Mouse (Mus musculus): ENCODE results near the gene Cdkn1b.

Gene Cdkn1b

DNA sequence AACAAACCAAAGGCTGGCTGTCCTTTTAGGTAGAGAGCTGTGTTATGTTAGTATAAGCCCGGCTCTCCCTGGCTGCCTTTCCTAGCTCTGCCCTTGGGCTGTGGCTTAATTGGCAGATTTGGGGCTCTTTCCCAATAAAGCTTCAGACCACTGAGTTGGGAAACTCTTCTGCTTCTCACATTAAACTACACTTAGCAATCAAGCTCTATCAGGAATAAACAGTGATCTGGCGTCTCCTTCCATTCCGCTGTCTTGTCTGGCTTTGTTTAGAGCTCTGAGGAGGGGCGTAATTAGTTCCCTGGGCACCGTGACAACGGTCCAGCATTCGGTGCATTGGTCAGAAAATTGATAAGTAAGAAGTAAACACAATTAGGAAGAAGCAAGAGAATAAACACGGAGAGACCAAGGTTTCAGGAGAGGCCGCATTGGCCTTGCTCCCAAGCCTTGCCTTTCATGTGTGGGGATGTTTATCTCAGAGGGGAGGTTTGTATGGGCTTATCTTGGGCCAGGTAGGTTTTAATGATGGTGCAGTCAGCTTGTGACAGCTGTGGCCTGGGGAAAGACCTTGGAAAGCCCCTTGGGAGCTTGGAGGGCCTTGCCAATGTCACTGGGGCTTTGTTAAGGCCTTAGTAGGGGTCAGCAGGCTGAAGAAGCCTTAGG, 41.8 kb downstream of the Cdkn1b start:
- no peak for DNase-seq (ENCODE audit: low read depth, low spot score)
- no peaks in the 10 kb centered on the region for H3K36me3 ChIP-seq (ENCODE audit: control insufficient read depth, insufficient read depth, low read length, poor library complexity, severe bottlenecking)
- no peaks in the 10 kb centered on the region for H3K27me3 ChIP-seq (ENCODE audit: control insufficient read depth, insufficient read depth, low read length, poor library complexity, severe bottlenecking)

DNA sequence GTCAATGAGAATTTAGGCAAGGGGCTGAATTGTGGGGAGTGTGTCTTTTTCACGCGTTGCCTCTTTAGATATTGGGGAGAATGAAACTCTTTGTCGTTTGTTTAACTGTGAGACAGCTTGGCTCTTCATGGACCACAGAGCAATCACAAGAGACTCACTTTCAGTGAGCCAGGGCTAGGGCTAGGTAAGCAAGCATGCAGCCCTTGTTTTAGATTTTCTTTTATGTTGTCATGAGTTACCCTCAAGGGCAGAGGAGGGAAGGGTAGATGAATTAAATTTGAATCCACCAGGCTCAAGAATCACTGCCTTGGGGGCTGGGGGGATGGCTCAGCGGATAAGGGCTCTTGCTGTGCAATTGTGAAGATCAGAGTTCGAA, 42.3 kb downstream of the Cdkn1b start:
- no peak for DNase-seq (ENCODE audit: low read depth, low spot score)
- Histone ChIP-seq H3K36me3 (ENCODE audit: control insufficient read depth, insufficient read depth, low read length, poor library complexity, severe bottlenecking) (no peaks in the 10 kb centered on the region), H3K27me3 (ENCODE audit: control insufficient read depth, insufficient read depth, low read length, poor library complexity, severe bottlenecking) (no peaks in the 10 kb centered on the region)

DNA sequence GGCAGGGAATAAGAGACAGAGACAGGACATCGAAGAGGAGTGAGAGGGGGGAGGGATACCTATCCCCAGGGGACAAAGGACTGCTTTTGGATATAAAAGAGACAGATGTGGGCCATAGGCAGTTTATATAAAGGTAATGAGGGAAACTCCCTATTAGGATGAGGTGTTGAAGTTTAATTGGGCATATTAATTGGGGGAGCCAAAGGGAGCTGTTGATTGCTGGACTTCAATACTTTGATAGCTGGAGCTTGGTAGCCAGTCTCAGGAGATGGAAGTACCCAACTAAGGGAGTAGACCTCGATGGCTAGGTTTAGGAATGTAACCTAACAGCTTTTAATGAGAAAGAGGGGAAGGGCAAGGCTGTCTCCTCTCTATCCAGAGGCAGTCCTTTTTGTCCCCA, 43.7 kb downstream of the Cdkn1b start:
- no peaks in the 10 kb centered on the region for H3K27me3 ChIP-seq (ENCODE audit: control insufficient read depth, insufficient read depth, low read length, poor library complexity, severe bottlenecking)
- H3K36me3 ChIP-seq (ENCODE audit: control insufficient read depth, insufficient read depth, low read length, poor library complexity, severe bottlenecking), result no peaks in the 10 kb centered on the region
- DNase-seq (ENCODE audit: low read depth, low spot score), result no peak

DNA sequence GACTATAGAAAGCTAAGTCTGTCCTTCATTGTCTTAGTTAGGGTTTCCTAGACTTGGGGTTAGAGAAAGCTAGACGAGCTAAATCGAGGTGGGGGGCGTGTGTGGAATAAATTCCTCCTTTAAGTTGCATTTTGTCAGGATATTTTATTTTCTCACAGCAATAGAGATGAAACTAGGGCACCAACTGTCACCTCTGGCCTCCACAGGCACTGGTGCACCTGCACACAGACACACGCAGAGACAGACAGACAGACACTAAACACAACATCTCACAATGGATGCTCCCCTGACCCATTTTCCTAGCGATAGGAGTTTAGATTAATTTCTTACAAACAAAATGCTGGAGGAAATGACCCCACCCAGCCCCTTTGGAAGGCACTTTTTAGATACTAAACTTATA, 46.5 kb downstream of the Cdkn1b start:
- no peak for DNase-seq (ENCODE audit: low read depth, low spot score)
- Histone ChIP-seq H3K36me3 (ENCODE audit: control insufficient read depth, insufficient read depth, low read length, poor library complexity, severe bottlenecking) (no peaks in the 10 kb centered on the region), H3K27me3 (ENCODE audit: control insufficient read depth, insufficient read depth, low read length, poor library complexity, severe bottlenecking) (no peaks in the 10 kb centered on the region)

DNA sequence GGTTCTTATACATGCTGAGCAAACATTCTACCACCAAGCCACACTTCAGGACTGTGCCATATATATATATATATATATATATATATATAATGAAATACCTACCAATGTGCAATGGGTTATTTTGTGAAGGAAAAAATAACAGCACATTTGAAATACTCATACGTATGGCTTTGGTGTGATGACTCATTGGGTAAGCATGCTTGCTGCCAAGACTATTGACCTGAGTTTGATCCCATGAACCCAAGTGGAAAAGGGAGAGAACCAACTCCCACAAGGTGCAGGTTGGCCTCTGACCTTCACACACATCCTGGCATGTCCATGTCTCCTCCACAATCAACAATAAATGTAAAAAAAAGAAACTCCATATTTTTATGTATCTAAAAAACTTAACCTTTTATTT, 48.1 kb downstream of the Cdkn1b start:
- no peaks in the 10 kb centered on the region for H3K36me3 ChIP-seq (ENCODE audit: control insufficient read depth, insufficient read depth, low read length, poor library complexity, severe bottlenecking)
- DNase-seq (ENCODE audit: low read depth, low spot score), result no peak
- no peaks in the 10 kb centered on the region for H3K27me3 ChIP-seq (ENCODE audit: control insufficient read depth, insufficient read depth, low read length, poor library complexity, severe bottlenecking)

DNA sequence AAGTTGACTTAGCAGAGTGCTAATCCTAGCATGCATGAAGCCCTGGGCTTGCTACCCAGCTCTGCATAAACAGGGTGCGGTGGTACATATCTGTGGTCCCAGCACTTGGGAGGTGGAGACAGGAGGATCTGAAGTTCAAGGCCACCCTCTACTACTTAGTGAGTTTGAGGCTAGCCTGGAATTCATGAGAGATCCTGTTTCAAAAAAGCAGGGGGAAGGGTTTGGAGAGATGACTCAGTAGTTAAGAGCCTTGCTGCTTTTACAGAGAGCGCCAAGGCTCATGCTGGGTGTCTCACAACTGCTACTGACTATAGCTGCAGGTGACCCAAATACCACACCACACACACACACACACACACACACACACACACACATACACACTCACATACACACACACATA, 49.3 kb downstream of the Cdkn1b start:
- DNase-seq (ENCODE audit: low read depth, low spot score), result no peak
- no peaks in the 10 kb centered on the region for H3K27me3 ChIP-seq (ENCODE audit: control insufficient read depth, insufficient read depth, low read length, poor library complexity, severe bottlenecking)
- no peaks in the 10 kb centered on the region for H3K36me3 ChIP-seq (ENCODE audit: control insufficient read depth, insufficient read depth, low read length, poor library complexity, severe bottlenecking)

DNA sequence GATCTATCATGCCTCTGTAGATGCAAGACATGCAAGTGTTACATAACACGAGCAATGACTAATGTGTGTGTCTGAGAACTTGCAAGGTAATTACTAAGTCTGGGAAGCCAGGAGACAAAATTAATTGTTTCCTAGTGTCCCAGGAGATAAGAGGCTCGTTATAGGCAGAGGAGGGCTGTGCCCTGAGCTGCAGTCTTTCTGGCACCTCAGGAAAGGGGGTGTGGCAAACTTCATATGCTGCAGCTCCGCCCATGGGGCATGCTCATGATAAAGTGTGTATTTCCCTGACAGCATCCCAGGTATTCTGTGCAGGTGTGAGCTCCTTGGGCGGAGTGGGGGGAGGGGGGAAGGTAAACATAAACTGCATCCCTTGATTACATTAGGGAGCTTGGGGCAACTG, 51.9 kb downstream of the Cdkn1b start:
- no peak for DNase-seq (ENCODE audit: low read depth, low spot score)
- Histone ChIP-seq H3K27me3 (ENCODE audit: control insufficient read depth, insufficient read depth, low read length, poor library complexity, severe bottlenecking) (no peaks in the 10 kb centered on the region), H3K36me3 (ENCODE audit: control insufficient read depth, insufficient read depth, low read length, poor library complexity, severe bottlenecking) (no peaks in the 10 kb centered on the region)

Measured in splenic B cell, adult 2 months (primary cell).